Mouse (Mus musculus) forebrain, postnatal 0 days (tissue): Measurements from ENCODE around the gene Crocc. TPM values are rescaled to one million over a fixed set of nuclear protein-coding genes. Genes with fewer than 3 reads are reported as not detected.

Experiments used
- ATAC-seq: fragments of 200-750 bp; cut with Nextera tagmentation; 2 replicates; pipeline ENCODE4 v1.8.0; 2017; ENCODE audit warnings: mild to moderate bottlenecking, moderate library complexity
- DNase-seq: peaks from one replicate; pipeline ENCODE4 v3.0.0-alpha.2; 2015
- H3K27ac ChIP-seq: fragments of 300-500 bp; sonication (generic); 2 replicates; pipeline ENCODE4 v1.5.1; 2014; ENCODE audit warnings: low read depth, mild to moderate bottlenecking, antibody characterized with exemption, low read length, moderate library complexity, mixed read lengths
- H3K27me3 ChIP-seq: fragments of 300-500 bp; sonication (generic); 2 replicates; pipeline ENCODE4 v1.6.1; 2014; ENCODE audit warnings: mild to moderate bottlenecking, low read length, mixed read lengths; ENCODE audit not compliant: insufficient read depth
- H3K36me3 ChIP-seq: fragments of 300-500 bp; sonication (generic); 2 replicates; pipeline ENCODE4 v1.6.1; 2014; ENCODE audit warnings: mild to moderate bottlenecking, moderate library complexity; ENCODE audit not compliant: insufficient read depth
- H3K4me1 ChIP-seq: fragments of 300-500 bp; sonication (generic); 2 replicates; pipeline ENCODE4 v1.6.1; 2014; ENCODE audit warnings: antibody characterized with exemption; ENCODE audit not compliant: insufficient read depth
- H3K4me2 ChIP-seq: fragments of 300-500 bp; sonication (generic); 2 replicates; pipeline ENCODE4 v1.6.1; 2014; ENCODE audit warnings: low read depth, mild to moderate bottlenecking, moderate library complexity
- H3K4me3 ChIP-seq: fragments of 300-500 bp; sonication (generic); 2 replicates; pipeline ENCODE4 v1.5.1; 2014; ENCODE audit warnings: low read depth, low read length, mixed read lengths
- H3K9ac ChIP-seq: fragments of 300-500 bp; sonication (generic); 2 replicates; pipeline ENCODE4 v1.6.1; 2014; ENCODE audit warnings: mild to moderate bottlenecking
- H3K9me3 ChIP-seq: fragments of 300-500 bp; sonication (generic); 2 replicates; pipeline ENCODE4 v1.6.1; 2016; ENCODE audit warnings: low read length
- CTCF ChIP-seq: sonication (generic); IDR thresholded peaks from 2 replicates; pipeline ENCODE4 v1.5.1; 2016; ENCODE audit warnings: antibody characterized with exemption, control low read depth, low read depth
- WGBS: fragments of 180-500 bp; shearing (Covaris S2); extraction: QIAGEN DNeasy Blood & Tissue Kit; methylation state at CpG from one replicate; pipeline ENCODE4 v1.1.7; 2014; 5-methylcytosine and 5-hydroxymethylcytosine counted together
- polyA plus RNA-seq: library from polyadenylated mRNA; unstranded; fragments of >200 nt; fragmentation: Nextera tagmentation; extraction: Ambion mirVana; gene quantifications from 2 replicates; pipeline ENCODE4 v1.2.1, GENCODE M21; 2015
- total RNA-seq: library from RNA; depleted of rRNA; stranded (reverse); fragments of >200 nt; gene quantifications from 2 replicates; pipeline ENCODE4 v1.2.3, GENCODE M21; 2014; rRNA removed

Gene Crocc
- total and polyA plus RNA-seq, 2 experiments from 2014 or later, result 3.8 to 43.0 TPM

GRCm38 (mm10) chr4:140977886-140978692, 82.3 kb downstream of the Crocc start:
- WGBS, result 93% methylated on average over 14 of the region's 14 CpGs
- TF ChIP-seq CTCF, result no peak
- ATAC-seq (no peak), DNase-seq (no peak)
- H3K4me3 ChIP-seq, result no peak overlapping the region
- no peak overlapping the region for H3K4me2 ChIP-seq
- H3K27me3 ChIP-seq, result no peaks in the 10 kb centered on the region
- H3K27ac ChIP-seq, result no peak overlapping the region
- H3K9ac ChIP-seq, result no peak overlapping the region
- no peaks in the 10 kb centered on the region for H3K9me3 ChIP-seq
- peaks cover 66% of the 10 kb centered on the region for H3K36me3 ChIP-seq
- H3K4me1 ChIP-seq, result no peaks in the 10 kb centered on the region

GRCm38 (mm10) chr4:140977278-140977677, 83.1 kb downstream of the Crocc start:
- no peak overlapping the region for H3K4me3 ChIP-seq
- DNase-seq (no peak), ATAC-seq (no peak)
- H3K27ac ChIP-seq, result no peak overlapping the region
- 92% methylated on average over 10 of the region's 10 CpGs for WGBS
- no peaks in the 10 kb centered on the region for H3K9me3 ChIP-seq
- no peaks in the 10 kb centered on the region for H3K27me3 ChIP-seq
- no peaks in the 10 kb centered on the region for H3K4me1 ChIP-seq
- H3K36me3 ChIP-seq, result peaks cover 74% of the 10 kb centered on the region
- TF ChIP-seq CTCF, result no peak
- H3K9ac ChIP-seq, result no peak overlapping the region
- no peak overlapping the region for H3K4me2 ChIP-seq

GRCm38 (mm10) chr4:140975356-140975755, 85.0 kb downstream of the Crocc start:
- WGBS, result 96% methylated on average over 7 of the region's 7 CpGs
- no peak for TF ChIP-seq CTCF
- H3K27me3 ChIP-seq, result no peaks in the 10 kb centered on the region
- no peak overlapping the region for H3K9ac ChIP-seq
- H3K4me3 ChIP-seq, result no peak overlapping the region
- H3K9me3 ChIP-seq, result no peaks in the 10 kb centered on the region
- peaks cover 90% of the 10 kb centered on the region for H3K36me3 ChIP-seq
- H3K4me2 ChIP-seq, result no peak overlapping the region
- no peak for ATAC-seq
- H3K4me1 ChIP-seq, result no peaks in the 10 kb centered on the region
- no peak for DNase-seq
- H3K27ac ChIP-seq, result no peak overlapping the region

- H3K27me3 ChIP-seq, result no peaks in the 10 kb centered on the region
- 96% methylated on average over 6 of the region's 6 CpGs for WGBS
- TF ChIP-seq CTCF, result no peak
Observed at GRCm38 (mm10) chr4:140974408-140974807, 85.9 kb downstream of the Crocc start.

GRCm38 (mm10) chr4:140971691-140972090, 88.7 kb downstream of the Crocc start:
- TF ChIP-seq CTCF, result no peak
- Histone ChIP-seq H3K9ac (no peak overlapping the region), H3K27ac (no peak overlapping the region), H3K4me1 (no peaks in the 10 kb centered on the region), H3K27me3 (no peaks in the 10 kb centered on the region), H3K36me3 (peaks cover 87% of the 10 kb centered on the region), H3K9me3 (no peaks in the 10 kb centered on the region), H3K4me3 (no peak overlapping the region), H3K4me2 (no peak overlapping the region)
- no peak for ATAC-seq
- no peak for DNase-seq
- 83% methylated on average over 13 of the region's 13 CpGs for WGBS

More at GRCm38 (mm10) chr4:140974408-140974807, 85.9 kb downstream of the Crocc start:
- Histone ChIP-seq H3K4me3 (no peak overlapping the region), H3K4me1 (no peaks in the 10 kb centered on the region), H3K9me3 (no peaks in the 10 kb centered on the region), H3K36me3 (peaks cover 89% of the 10 kb centered on the region), H3K4me2 (no peak overlapping the region), H3K9ac (no peak overlapping the region), H3K27ac (no peak overlapping the region)
- no peak for ATAC-seq
- DNase-seq, result no peak

GRCm38 (mm10) chr4:140967386-140968159, 92.8 kb downstream of the Crocc start:
- H3K4me2 ChIP-seq, result no peak overlapping the region
- DNase-seq, result no peak
- no peak overlapping the region for H3K9ac ChIP-seq
- H3K36me3 ChIP-seq, result peaks cover 55% of the 10 kb centered on the region
- no peak for TF ChIP-seq CTCF
- H3K4me3 ChIP-seq, result no peak overlapping the region
- WGBS, result 87% methylated on average over 11 of the region's 11 CpGs
- ATAC-seq, result no peak
- no peaks in the 10 kb centered on the region for H3K27me3 ChIP-seq
- H3K9me3 ChIP-seq, result no peaks in the 10 kb centered on the region
- peaks cover 4% of the 10 kb centered on the region for H3K4me1 ChIP-seq
- H3K27ac ChIP-seq, result no peak overlapping the region

Other genes with a start within 250 kb of the Crocc start
- not detected in 2 replicates for gene Padi3, start 249.9 kb downstream of the Crocc start, total RNA-seq
- 0.06 TPM in 1 of 2 replicates, not detected in the other for gene Padi3, start 249.9 kb downstream of the Crocc start, polyA plus RNA-seq
- gene Padi1, start 214.8 kb downstream of the Crocc start, total RNA-seq, result 0.08 and 0.10 TPM in 2 replicates
- 0.06 and 0.08 TPM in 2 replicates for gene Padi1, start 214.8 kb downstream of the Crocc start, polyA plus RNA-seq
- gene Padi2, start 154.2 kb downstream of the Crocc start, total RNA-seq, result 1.1 and 1.8 TPM in 2 replicates
- 1.2 and 1.3 TPM in 2 replicates for gene Padi2, start 154.2 kb downstream of the Crocc start, polyA plus RNA-seq
- gene Sdhb, start 99.3 kb downstream of the Crocc start, total RNA-seq, result 254 and 308 TPM in 2 replicates
- 564 and 623 TPM in 2 replicates for gene Sdhb, start 99.3 kb downstream of the Crocc start, polyA plus RNA-seq
- gene Atp13a2, start 73.7 kb downstream of the Crocc start, total RNA-seq, result 205 and 251 TPM in 2 replicates
- 119 and 141 TPM in 2 replicates for gene Atp13a2, start 73.7 kb downstream of the Crocc start, polyA plus RNA-seq
- gene Mfap2, start 50.1 kb downstream of the Crocc start, total RNA-seq, result 22.2 and 25.1 TPM in 2 replicates
- gene Mfap2, start 50.1 kb downstream of the Crocc start, polyA plus RNA-seq, result 124 and 148 TPM in 2 replicates
- gene Necap2, start 17.8 kb upstream of the Crocc start, total RNA-seq, result 49.6 and 51.1 TPM in 2 replicates
- gene Necap2, start 17.8 kb upstream of the Crocc start, polyA plus RNA-seq, result 38.9 and 43.0 TPM in 2 replicates
- gene Spata21, start 27.8 kb upstream of the Crocc start, total RNA-seq, result 0.08 and 0.67 TPM in 2 replicates
- gene Spata21, start 27.8 kb upstream of the Crocc start, polyA plus RNA-seq, result 0.31 and 0.68 TPM in 2 replicates
- 57.8 and 60.5 TPM in 2 replicates for gene Szrd1, start 79.2 kb upstream of the Crocc start, total RNA-seq
- 17.2 and 17.5 TPM in 2 replicates for gene Szrd1, start 79.2 kb upstream of the Crocc start, polyA plus RNA-seq
- gene Fbxo42, start 87.4 kb upstream of the Crocc start, total RNA-seq, result 12.4 and 18.0 TPM in 2 replicates
- gene Fbxo42, start 87.4 kb upstream of the Crocc start, polyA plus RNA-seq, result 9.9 and 13.1 TPM in 2 replicates
- 4.5 and 6.9 TPM in 2 replicates for gene Rsg1, start 153.4 kb upstream of the Crocc start, total RNA-seq
- gene Rsg1, start 153.4 kb upstream of the Crocc start, polyA plus RNA-seq, result 3.7 and 5.2 TPM in 2 replicates
- 0.95 and 1.6 TPM in 2 replicates for gene Arhgef19, start 178.9 kb upstream of the Crocc start, total RNA-seq
- 0.52 and 0.90 TPM in 2 replicates for gene Arhgef19, start 178.9 kb upstream of the Crocc start, polyA plus RNA-seq
- 1.2 and 1.4 TPM in 2 replicates for gene Epha2, start 240.7 kb upstream of the Crocc start, total RNA-seq
- 0.33 and 0.39 TPM in 2 replicates for gene Epha2, start 240.7 kb upstream of the Crocc start, polyA plus RNA-seq